Mouse (Mus musculus) heart, embryonic 16.5 days (tissue): ENCODE measurements around the gene Ltbp2. TPM values are rescaled to one million over a fixed set of nuclear protein-coding genes. Genes with fewer than 3 reads are reported as not detected.
A peak's percentile ranks its signal among the peaks of the same experiment; 100 is the strongest.

Experiments used
- ATAC-seq: fragments of 200-750 bp; cut with Nextera tagmentation; replicated peaks from 2 replicates; pipeline ENCODE4 v1.8.0; 2017; ENCODE audit warnings: moderate number of reproducible peaks; ENCODE audit not compliant: insufficient read depth, low FRiP score; ENCODE audit errors: extremely low read depth
- H3K27ac ChIP-seq: fragments of 300-500 bp; sonication (generic); 2 replicates; pipeline ENCODE4 v1.5.1; 2014; ENCODE audit warnings: mild to moderate bottlenecking, low read length, control low read depth, moderate library complexity
- H3K27me3 ChIP-seq: fragments of 300-500 bp; sonication (generic); 2 replicates; pipeline ENCODE4 v1.6.1; 2014; ENCODE audit warnings: low read length, mixed read lengths; ENCODE audit not compliant: control insufficient read depth, insufficient read depth
- H3K36me3 ChIP-seq: fragments of 300-500 bp; sonication (generic); 2 replicates; pipeline ENCODE4 v1.6.1; 2014; ENCODE audit not compliant: control insufficient read depth, insufficient read depth
- H3K4me1 ChIP-seq: fragments of 300-500 bp; sonication (generic); 2 replicates; pipeline ENCODE4 v1.6.1; 2014; ENCODE audit warnings: low read length, mixed read lengths; ENCODE audit not compliant: control insufficient read depth, insufficient read depth
- H3K4me2 ChIP-seq: fragments of 300-500 bp; sonication (generic); 2 replicates; pipeline ENCODE4 v1.6.1; 2014; ENCODE audit warnings: low read depth, mild to moderate bottlenecking, control low read depth, low read length
- H3K4me3 ChIP-seq: fragments of 300-500 bp; sonication (generic); 2 replicates; pipeline ENCODE4 v1.5.1; 2014; ENCODE audit warnings: mild to moderate bottlenecking, control low read depth, low read length
- H3K9ac ChIP-seq: fragments of 300-500 bp; sonication (generic); 2 replicates; pipeline ENCODE4 v1.6.1; 2014; ENCODE audit warnings: low read length, control low read depth
- H3K9me3 ChIP-seq: fragments of 300-500 bp; sonication (generic); replicated peaks from 2 replicates; pipeline ENCODE4 v1.6.1; 2016; ENCODE audit warnings: low read length; ENCODE audit not compliant: control insufficient read depth
- WGBS: fragments of 180-500 bp; shearing (Covaris S2); extraction: QIAGEN DNeasy Blood & Tissue Kit; methylation state at CpG from one replicate; pipeline ENCODE4 v1.1.7; 2014; 5-methylcytosine and 5-hydroxymethylcytosine counted together
- polyA plus RNA-seq: library from polyadenylated mRNA; unstranded; fragments of >200 nt; fragmentation: Nextera tagmentation; extraction: Ambion mirVana; gene quantifications from 2 replicates; pipeline ENCODE4 v1.2.1, GENCODE M21; 2015

The Ltbp2 gene
- polyA plus RNA-seq: 5.9 and 7.8 TPM in 2 replicates

DNA sequence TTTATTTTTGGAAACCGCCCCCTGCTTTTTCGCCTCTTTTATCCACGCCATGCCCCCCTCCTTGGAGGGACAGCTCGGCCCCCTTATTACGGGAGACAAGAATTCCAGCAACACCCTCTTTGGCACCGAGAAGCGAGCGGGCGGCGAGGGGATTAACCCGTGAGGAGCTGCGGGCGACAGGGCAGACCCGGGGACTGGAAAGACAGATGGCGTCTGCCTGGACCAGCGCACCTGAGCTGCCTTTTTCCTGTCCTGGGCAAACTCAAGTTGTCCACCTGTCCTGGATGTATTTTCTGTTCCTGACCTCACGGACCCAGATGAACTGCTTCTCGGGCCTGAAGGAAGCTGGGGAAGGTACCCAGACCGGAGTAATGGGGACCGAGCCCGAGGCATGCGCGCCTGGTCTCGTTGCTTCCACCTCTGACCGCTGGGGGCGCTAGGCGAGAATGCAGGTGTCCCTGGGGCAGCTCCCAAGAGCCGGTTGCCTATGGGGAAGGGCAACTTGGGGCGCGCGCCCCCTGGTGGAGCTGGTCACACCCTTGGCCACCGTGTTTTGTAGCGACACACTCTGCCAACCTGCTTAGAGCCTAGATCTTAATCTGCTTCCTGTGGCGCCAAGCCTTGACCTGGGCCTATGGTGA is at the start of gene Ltbp2:
TSS of gene Ltbp2 (minus strand) at position 52 of the 641 bp plus-strand sequence.
- Histone ChIP-seq H3K4me2 (peak within 1 kb of the TSS; percentile 80), H3K27me3 (peaks cover 52% of the 10 kb centered on the region), H3K36me3 (no peaks in the 10 kb centered on the region), H3K27ac (no peak within 1 kb of the TSS), H3K4me1 (0 out of 2 replicates have a peak, but pooled peaks cover 4% of the 10 kb centered on the region), H3K4me3 (peak within 1 kb of the TSS; percentile 57), H3K9me3 (no peaks in the 10 kb centered on the region), H3K9ac (peak within 1 kb of the TSS; percentile 62)
- 3% methylated on average over 34 of the region's 34 CpGs for WGBS
- peak; percentile 57 for ATAC-seq

DNA sequence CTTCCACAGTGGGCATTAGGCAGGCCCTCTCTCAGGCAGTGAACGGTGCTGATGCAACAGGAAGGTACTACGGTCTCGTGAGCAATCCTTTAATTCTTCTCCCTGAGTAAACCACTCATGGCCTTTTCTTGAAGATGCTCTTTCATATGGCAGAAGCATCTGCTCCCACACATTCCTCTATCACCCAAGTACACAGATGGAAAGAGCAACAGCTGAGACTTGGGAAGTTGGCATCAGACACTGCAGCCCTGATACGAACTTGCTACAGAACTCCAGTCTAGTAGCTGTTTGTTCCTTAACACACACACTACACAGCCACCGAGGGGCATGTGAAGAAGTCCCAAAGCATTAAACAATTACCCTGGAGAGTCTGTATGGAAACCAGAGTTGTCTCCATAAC is 48.0 kb upstream of the Ltbp2 start:
- WGBS: 92% methylated on average over 5 of the region's 5 CpGs
- Histone ChIP-seq H3K27me3 (no peaks in the 10 kb centered on the region), H3K9me3 (no peaks in the 10 kb centered on the region), H3K4me2 (no peak overlapping the region), H3K36me3 (peaks cover 43% of the 10 kb centered on the region), H3K9ac (no peak overlapping the region), H3K27ac (no peak overlapping the region), H3K4me3 (no peak overlapping the region), H3K4me1 (0 out of 2 replicates have a peak, but pooled peaks cover 3% of the 10 kb centered on the region)
- no peak for ATAC-seq

GRCm38 (mm10) chr12:84921881-84922419 is 45.6 kb upstream of the Ltbp2 start:
- Histone ChIP-seq H3K4me3 (peak overlapping the region; percentile 15), H3K9ac (peak overlapping the region; percentile 38), H3K4me2 (peak overlapping the region; percentile 49), H3K4me1 (0 out of 2 replicates have a peak, but pooled peaks cover 3% of the 10 kb centered on the region), H3K9me3 (no peaks in the 10 kb centered on the region), H3K27me3 (no peaks in the 10 kb centered on the region), H3K36me3 (peaks cover 40% of the 10 kb centered on the region), H3K27ac (peak overlapping the region; percentile 78)
- 54% methylated on average over 8 of the region's 8 CpGs for WGBS
- peak; percentile 59 for ATAC-seq

- no peak overlapping the region for H3K27ac ChIP-seq
- no peaks in the 10 kb centered on the region for H3K9me3 ChIP-seq
- no peak overlapping the region for H3K4me2 ChIP-seq
- 0 out of 2 replicates have a peak, but pooled peaks cover 3% of the 10 kb centered on the region for H3K4me1 ChIP-seq
- H3K9ac ChIP-seq: no peak overlapping the region
- H3K4me3 ChIP-seq: no peak overlapping the region
- ATAC-seq: no peak
- whole genome bisulfite sequencing: 86% methylated on average over 6 of the region's 6 CpGs
- peaks cover 25% of the 10 kb centered on the region for H3K36me3 ChIP-seq
- no peaks in the 10 kb centered on the region for H3K27me3 ChIP-seq
Measured at GRCm38 (mm10) chr12:84918809-84919208, 42.5 kb upstream of the Ltbp2 start.

DNA sequence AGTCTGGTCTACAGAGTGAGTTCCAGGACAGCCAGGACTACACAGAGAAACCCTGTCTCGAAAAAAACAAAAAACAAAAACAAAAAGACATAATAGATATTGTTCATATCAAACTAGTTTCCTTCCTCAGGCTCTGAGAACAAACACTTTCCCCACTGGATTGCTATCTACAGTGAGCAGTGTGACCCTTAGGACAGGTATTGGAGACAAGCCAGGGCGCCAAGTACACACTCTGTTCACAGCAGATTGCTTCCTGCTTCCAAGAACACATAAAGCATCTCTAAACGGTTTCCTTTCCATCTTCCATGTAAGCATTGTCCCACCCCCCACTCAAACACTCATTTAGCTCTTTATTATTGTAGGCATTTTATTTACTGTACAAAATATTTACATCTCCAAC is 41.5 kb upstream of the Ltbp2 start:
- no peak overlapping the region for H3K4me3 ChIP-seq
- H3K36me3 ChIP-seq: peaks cover 20% of the 10 kb centered on the region
- H3K4me2 ChIP-seq: no peak overlapping the region
- no peak overlapping the region for H3K27ac ChIP-seq
- H3K27me3 ChIP-seq: no peaks in the 10 kb centered on the region
- H3K9me3 ChIP-seq: no peaks in the 10 kb centered on the region
- no peak for ATAC-seq
- 57% methylated on average over 3 of the region's 3 CpGs for WGBS
- H3K9ac ChIP-seq: no peak overlapping the region
- H3K4me1 ChIP-seq: 0 out of 2 replicates have a peak, but pooled peaks cover 3% of the 10 kb centered on the region

DNA sequence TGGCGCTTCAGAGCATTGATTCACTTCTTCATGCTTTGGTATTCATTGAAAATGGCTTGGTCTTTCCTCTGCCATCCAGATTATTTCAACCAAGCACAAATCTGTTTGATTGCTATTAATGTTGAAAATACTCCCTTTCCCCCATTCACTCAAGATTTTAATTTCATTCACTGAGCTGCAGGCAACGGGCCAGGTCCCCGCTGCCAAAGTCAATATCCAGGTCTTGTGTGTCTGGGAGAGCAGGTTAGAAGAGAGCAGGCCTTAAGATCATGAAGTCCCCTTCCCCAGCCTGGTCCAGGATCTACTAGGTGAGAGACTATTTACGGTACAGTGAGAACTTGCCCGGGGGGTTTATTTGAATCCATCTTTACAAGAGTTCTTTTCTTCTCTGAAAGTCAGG is 38.6 kb upstream of the Ltbp2 start:
- ATAC-seq: no peak
- Histone ChIP-seq H3K9ac (no peak overlapping the region), H3K4me1 (no peaks in the 10 kb centered on the region), H3K36me3 (peaks cover 8% of the 10 kb centered on the region), H3K27me3 (no peaks in the 10 kb centered on the region), H3K4me2 (no peak overlapping the region), H3K27ac (no peak overlapping the region), H3K9me3 (no peaks in the 10 kb centered on the region), H3K4me3 (no peak overlapping the region)
- whole genome bisulfite sequencing: 85% methylated on average over 5 of the region's 5 CpGs

GRCm38 (mm10) chr12:84912652-84913104 is 36.3 kb upstream of the Ltbp2 start:
- H3K36me3 ChIP-seq: peaks cover 3% of the 10 kb centered on the region; the same call in 1 of the 2 replicates
- no peak overlapping the region for H3K27ac ChIP-seq
- H3K9me3 ChIP-seq: no peaks in the 10 kb centered on the region
- H3K4me3 ChIP-seq: no peak overlapping the region
- no peak for ATAC-seq
- H3K9ac ChIP-seq: no peak overlapping the region
- H3K4me1 ChIP-seq: peaks cover 9% of the 10 kb centered on the region
- H3K4me2 ChIP-seq: no peak overlapping the region
- no peaks in the 10 kb centered on the region for H3K27me3 ChIP-seq
- 78% methylated on average over 4 of the region's 4 CpGs for WGBS

DNA sequence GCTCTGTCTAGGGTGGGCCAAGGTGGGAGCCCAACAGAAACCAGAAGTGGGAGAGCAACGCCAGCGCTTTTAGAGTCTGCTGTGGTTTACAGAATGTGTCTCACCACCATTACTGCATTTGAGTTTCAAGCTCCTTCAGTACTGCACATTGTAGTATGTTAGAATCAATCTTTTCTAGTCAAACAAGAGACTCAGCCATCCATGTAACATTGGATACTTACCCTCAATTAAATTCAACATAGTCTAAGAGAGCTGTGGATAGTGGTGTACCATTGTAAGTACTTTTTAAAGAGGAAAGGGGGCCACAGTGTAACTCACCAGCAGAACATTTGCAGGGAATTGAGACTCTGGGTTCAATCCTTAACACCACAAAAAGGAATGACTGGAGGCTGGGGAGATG is 35.3 kb upstream of the Ltbp2 start:
- Histone ChIP-seq H3K27me3 (no peaks in the 10 kb centered on the region), H3K9ac (no peak overlapping the region), H3K4me3 (no peak overlapping the region), H3K27ac (no peak overlapping the region), H3K4me2 (no peak overlapping the region), H3K4me1 (peaks cover 14% of the 10 kb centered on the region), H3K36me3 (no peaks in the 10 kb centered on the region), H3K9me3 (no peaks in the 10 kb centered on the region)
- WGBS: 84% methylated on average over 2 of the region's 2 CpGs
- ATAC-seq: no peak

GRCm38 (mm10) chr12:84910066-84910465 is 33.7 kb upstream of the Ltbp2 start:
- Histone ChIP-seq H3K9ac (no peak overlapping the region), H3K4me3 (no peak overlapping the region), H3K27ac (no peak overlapping the region), H3K4me1 (peaks cover 14% of the 10 kb centered on the region), H3K27me3 (no peaks in the 10 kb centered on the region), H3K4me2 (no peak overlapping the region), H3K36me3 (no peaks in the 10 kb centered on the region), H3K9me3 (no peaks in the 10 kb centered on the region)
- no peak for ATAC-seq
- 83% methylated on average over 4 of the region's 4 CpGs for WGBS
